Mouse (Mus musculus) midbrain, embryonic 11.5 days (tissue): ENCODE results near the gene Atp6v1e1. TPM values are rescaled to one million over a fixed set of nuclear protein-coding genes. Genes with fewer than 3 reads are reported as not detected.
"Not testable (repeated sequence)": the region's sequence is repeated elsewhere in the genome, so short reads cannot be mapped to it uniquely, and the experiment has no call there.

ENCODE experiments used
- ATAC-seq: fragments of 200-750 bp; cut with Nextera tagmentation; 2 replicates; pipeline ENCODE4 v1.8.0; 2017; ENCODE audit warnings: moderate TSS enrichment, moderate library complexity; ENCODE audit not compliant: low FRiP score
- DNase-seq: peaks from one replicate; pipeline ENCODE4 v3.0.0; 2015; ENCODE audit warnings: low spot score; ENCODE audit errors: missing footprints
- H3K27ac ChIP-seq: fragments of 300-500 bp; sonication (generic); 2 replicates; pipeline ENCODE4 v1.5.1; 2014; ENCODE audit warnings: low read depth, low read length
- H3K27me3 ChIP-seq: fragments of 300-500 bp; sonication (generic); 2 replicates; pipeline ENCODE4 v1.6.1; 2014; ENCODE audit warnings: mild to moderate bottlenecking, low read length, moderate library complexity, mixed read lengths; ENCODE audit not compliant: control insufficient read depth, insufficient read depth
- H3K36me3 ChIP-seq: fragments of 300-500 bp; sonication (generic); 2 replicates; pipeline ENCODE4 v1.6.1; 2014; ENCODE audit warnings: mild to moderate bottlenecking, low read length, moderate library complexity, mixed read lengths; ENCODE audit not compliant: control insufficient read depth, insufficient read depth
- H3K4me1 ChIP-seq: fragments of 300-500 bp; sonication (generic); 2 replicates; pipeline ENCODE4 v1.6.1; 2014; ENCODE audit warnings: low read length; ENCODE audit not compliant: control insufficient read depth, insufficient read depth
- H3K4me2 ChIP-seq: fragments of 300-500 bp; sonication (generic); 2 replicates; pipeline ENCODE4 v1.6.1; 2014; ENCODE audit warnings: mild to moderate bottlenecking, moderate library complexity
- H3K4me3 ChIP-seq: fragments of 300-500 bp; sonication (generic); 2 replicates; pipeline ENCODE4 v1.5.1; 2014; ENCODE audit warnings: low read depth, low read length
- H3K9ac ChIP-seq: fragments of 300-500 bp; sonication (generic); 2 replicates; pipeline ENCODE4 v1.6.1; 2014; ENCODE audit warnings: low read length
- H3K9me3 ChIP-seq: fragments of 300-500 bp; sonication (generic); 2 replicates; pipeline ENCODE4 v1.6.1; 2016; ENCODE audit warnings: low read length; ENCODE audit not compliant: control insufficient read depth
- WGBS: fragments of 180-500 bp; shearing (Covaris S2); extraction: QIAGEN DNeasy Blood & Tissue Kit; methylation state at CpG from one replicate; pipeline ENCODE4 v1.1.7; 2014; 5-methylcytosine and 5-hydroxymethylcytosine counted together
- polyA plus RNA-seq: library from polyadenylated mRNA; unstranded; fragments of >200 nt; fragmentation: Nextera tagmentation; extraction: Ambion mirVana; gene quantifications from 2 replicates; pipeline ENCODE4 v1.2.1, GENCODE M21; 2014

Gene Atp6v1e1
- polyA plus RNA-seq = 162 and 163 TPM in 2 replicates

- Histone ChIP-seq H3K9ac (peak within 1 kb of the TSS; percentile 69), H3K27ac (peak within 1 kb of the TSS; percentile 26; the same call in 1 of the 2 replicates), H3K4me3 (peak within 1 kb of the TSS; percentile 68), H3K4me1 (peaks cover 7% of the 10 kb centered on the region), H3K36me3 (peaks cover 11% of the 10 kb centered on the region), H3K27me3 (no peaks in the 10 kb centered on the region), H3K9me3 (no peaks in the 10 kb centered on the region), H3K4me2 (peak within 1 kb of the TSS; percentile 71)
- ATAC-seq (peak; percentile 97), DNase-seq (peak; percentile 98)
- 0% methylated on average over 41 of the region's 41 CpGs for WGBS
Measured at GRCm38 (mm10) chr6:120822307-120822928, at the start of gene Atp6v1e1. TSS of gene Atp6v1e1 (minus strand) at chr6:120822793.

GRCm38 (mm10) chr6:120871286-120871685 lies 48.7 kb upstream of the Atp6v1e1 start:
- Histone ChIP-seq H3K27me3 (no peaks in the 10 kb centered on the region), H3K9ac (no peak overlapping the region), H3K4me1 (no peaks in the 10 kb centered on the region), H3K9me3 (no peaks in the 10 kb centered on the region), H3K4me2 (no peak overlapping the region), H3K27ac (no peak overlapping the region), H3K4me3 (no peak overlapping the region), H3K36me3 (peaks cover 2% of the 10 kb centered on the region; the same call in 1 of the 2 replicates)
- DNase-seq (no peak), ATAC-seq (no peak)
- WGBS = 88% methylated on average over 2 of the region's 2 CpGs

DNA sequence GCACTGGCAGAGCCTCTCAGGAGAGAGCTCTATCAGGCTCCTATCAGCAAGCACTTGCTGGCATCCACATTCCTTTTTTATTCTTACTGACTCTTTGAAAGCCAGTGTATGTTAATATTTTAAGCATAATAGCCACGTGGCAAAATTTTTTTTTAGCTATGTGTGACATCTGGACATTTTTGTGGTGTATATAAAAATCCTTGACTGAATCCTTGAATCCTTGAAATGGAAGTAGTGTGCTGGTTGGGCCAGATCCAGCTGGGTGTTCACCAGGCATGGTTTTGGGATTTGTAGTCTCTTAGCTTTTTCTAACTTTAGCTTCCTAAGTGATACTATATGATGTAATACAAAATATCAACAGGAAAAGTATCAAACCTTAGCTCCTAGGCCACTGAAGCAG lies 46.2 kb upstream of the Atp6v1e1 start:
- H3K36me3 ChIP-seq = peaks cover 6% of the 10 kb centered on the region; the same call in 1 of the 2 replicates

GRCm38 (mm10) chr6:120866051-120866814 lies 43.6 kb upstream of the Atp6v1e1 start:
- WGBS = 91% methylated on average over 9 of the region's 9 CpGs
- no peaks in the 10 kb centered on the region for H3K4me1 ChIP-seq
- ATAC-seq (no peak), DNase-seq (no peak)
- no peaks in the 10 kb centered on the region for H3K27me3 ChIP-seq
- peaks cover 4% of the 10 kb centered on the region; the same call in 1 of the 2 replicates for H3K36me3 ChIP-seq
- H3K4me2 ChIP-seq = no peak overlapping the region
- H3K4me3 ChIP-seq = no peak overlapping the region
- H3K9ac ChIP-seq = no peak overlapping the region
- H3K9me3 ChIP-seq = no peaks in the 10 kb centered on the region
- H3K27ac ChIP-seq = no peak overlapping the region

More for the DNA sequence above, 46.2 kb upstream of the Atp6v1e1 start:
- no peak overlapping the region for H3K4me2 ChIP-seq
- no peaks in the 10 kb centered on the region for H3K27me3 ChIP-seq
- ATAC-seq (no peak), DNase-seq (no peak)
- H3K4me3 ChIP-seq = no peak overlapping the region
- H3K9ac ChIP-seq = no peak overlapping the region
- H3K4me1 ChIP-seq = no peaks in the 10 kb centered on the region
- no peak overlapping the region for H3K27ac ChIP-seq
- H3K9me3 ChIP-seq = no peaks in the 10 kb centered on the region
- 78% methylated on average over 1 of the region's 1 CpGs for WGBS

GRCm38 (mm10) chr6:120860079-120860478 lies 37.5 kb upstream of the Atp6v1e1 start:
- no peak overlapping the region for H3K4me3 ChIP-seq
- ATAC-seq (no peak), DNase-seq (no peak)
- H3K9me3 ChIP-seq = no peaks in the 10 kb centered on the region
- H3K36me3 ChIP-seq = peaks cover 4% of the 10 kb centered on the region; the same call in 1 of the 2 replicates
- no peaks in the 10 kb centered on the region for H3K4me1 ChIP-seq
- H3K27me3 ChIP-seq = no peaks in the 10 kb centered on the region
- no peak overlapping the region for H3K9ac ChIP-seq
- WGBS = 90% methylated on average over 3 of the region's 3 CpGs
- H3K4me2 ChIP-seq = no peak overlapping the region
- H3K27ac ChIP-seq = no peak overlapping the region

GRCm38 (mm10) chr6:120858217-120858711 lies 35.7 kb upstream of the Atp6v1e1 start:
- H3K36me3 ChIP-seq = peaks cover 9% of the 10 kb centered on the region
- H3K27ac ChIP-seq = no peak overlapping the region
- WGBS = 35% methylated on average over 8 of the region's 8 CpGs
- no peak overlapping the region for H3K4me3 ChIP-seq
- H3K4me1 ChIP-seq = no peaks in the 10 kb centered on the region
- H3K27me3 ChIP-seq = no peaks in the 10 kb centered on the region
- H3K9ac ChIP-seq = no peak overlapping the region
- ATAC-seq (peak; percentile 84), DNase-seq (no peak)
- H3K9me3 ChIP-seq = no peaks in the 10 kb centered on the region
- no peak overlapping the region for H3K4me2 ChIP-seq

DNA sequence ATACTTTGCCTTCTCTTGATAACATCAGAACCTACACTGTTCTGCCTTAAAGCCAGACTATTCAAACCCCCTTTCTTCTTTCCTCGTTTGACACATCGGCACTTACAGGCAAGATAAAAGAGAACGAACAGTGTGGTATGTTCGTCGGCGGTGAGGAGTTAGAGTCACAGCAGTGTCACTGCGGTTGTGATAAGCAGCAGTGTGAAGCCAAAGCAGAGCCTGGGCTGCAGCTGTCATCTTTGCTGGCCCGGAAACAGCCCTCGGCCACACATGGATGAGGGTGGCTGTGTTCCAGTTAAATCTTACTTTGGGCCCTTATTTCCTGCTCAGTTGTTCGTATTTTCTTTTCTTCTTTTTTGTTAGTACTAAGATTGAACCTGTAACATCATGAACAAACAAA lies 31.8 kb upstream of the Atp6v1e1 start:
- H3K4me3 ChIP-seq = no peak overlapping the region
- no peak overlapping the region for H3K9ac ChIP-seq
- 93% methylated on average over 10 of the region's 10 CpGs for WGBS
- H3K4me2 ChIP-seq = no peak overlapping the region
- no peaks in the 10 kb centered on the region for H3K9me3 ChIP-seq
- H3K36me3 ChIP-seq = peaks cover 16% of the 10 kb centered on the region
- ATAC-seq (no peak), DNase-seq (no peak)
- no peaks in the 10 kb centered on the region for H3K4me1 ChIP-seq
- no peak overlapping the region for H3K27ac ChIP-seq
- no peaks in the 10 kb centered on the region for H3K27me3 ChIP-seq

- not testable (repeated sequence) for H3K4me3 ChIP-seq, H3K4me2 ChIP-seq, H3K9me3 ChIP-seq, DNase-seq, H3K4me1 ChIP-seq, H3K27me3 ChIP-seq, H3K9ac ChIP-seq, ATAC-seq, H3K27ac ChIP-seq
- H3K36me3 ChIP-seq = peaks cover 16% of the 10 kb centered on the region
Measured at GRCm38 (mm10) chr6:120850720-120851119, 28.1 kb upstream of the Atp6v1e1 start.

DNA sequence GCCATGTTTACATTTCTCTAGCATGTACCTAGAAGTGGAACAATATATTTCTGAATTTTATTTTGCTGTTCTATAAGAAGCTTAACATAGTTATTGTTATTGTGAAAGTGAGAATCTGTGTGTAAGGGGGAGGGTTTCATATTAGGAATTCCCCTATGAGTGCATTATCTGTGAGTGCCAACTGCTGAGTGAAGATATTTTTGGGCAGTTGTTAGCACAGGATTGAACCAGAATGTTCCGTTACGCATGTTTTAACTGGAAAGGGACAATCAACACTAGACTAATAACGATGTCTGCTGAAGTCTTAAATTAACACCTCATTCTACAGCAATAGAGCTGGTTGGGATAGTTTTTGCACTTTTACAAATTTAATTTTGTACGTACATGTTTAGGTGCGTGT lies 19.2 kb upstream of the Atp6v1e1 start:
- Histone ChIP-seq H3K9ac (no peak overlapping the region), H3K4me1 (peaks cover 3% of the 10 kb centered on the region), H3K36me3 (no peaks in the 10 kb centered on the region), H3K9me3 (no peaks in the 10 kb centered on the region), H3K4me3 (no peak overlapping the region), H3K27me3 (no peaks in the 10 kb centered on the region), H3K4me2 (no peak overlapping the region), H3K27ac (no peak overlapping the region)
- 92% methylated on average over 5 of the region's 5 CpGs for WGBS
- DNase-seq (no peak), ATAC-seq (no peak)
